Mouse (Mus musculus): ENCODE results near the gene Cacna2d4.
"Not testable (repeated sequence)": the region's sequence is repeated elsewhere in the genome, so short reads cannot be mapped to it uniquely, and the experiment has no call there.

Gene Cacna2d4

GRCm38 (mm10) chr6:119236241-119236640, at the start of gene Cacna2d4:
TSS of gene Cacna2d4 (plus strand) at chr6:119236526.
- DNase-seq (ENCODE audit: low spot score in 2 of 2): no peak

- no peak for DNase-seq (ENCODE audit: low spot score in 2 of 2)
Observed at GRCm38 (mm10) chr6:119186658-119187057, 49.7 kb upstream of the Cacna2d4 start.

GRCm38 (mm10) chr6:119187631-119188030, 48.7 kb upstream of the Cacna2d4 start:
- no peak for DNase-seq (ENCODE audit: low spot score in 2 of 2)

GRCm38 (mm10) chr6:119191478-119191877, 44.8 kb upstream of the Cacna2d4 start:
- no peak for DNase-seq (ENCODE audit: low spot score in 2 of 2)

- no peak for DNase-seq (ENCODE audit: low spot score in 2 of 2)
Observed at GRCm38 (mm10) chr6:119193571-119194154, 42.7 kb upstream of the Cacna2d4 start.

GRCm38 (mm10) chr6:119194161-119194560, 42.2 kb upstream of the Cacna2d4 start:
- DNase-seq (ENCODE audit: low spot score in 2 of 2): no peak

- no peak for DNase-seq (ENCODE audit: low spot score in 2 of 2)
Observed at GRCm38 (mm10) chr6:119194601-119195000, 41.7 kb upstream of the Cacna2d4 start.

GRCm38 (mm10) chr6:119196382-119197305, 39.7 kb upstream of the Cacna2d4 start, which contains the start of gene Cacna1c:
TSS of gene Cacna1c (minus strand) at chr6:119196418.
- DNase-seq (ENCODE audit: low spot score in 2 of 2): no peak

GRCm38 (mm10) chr6:119198534-119199273, 37.6 kb upstream of the Cacna2d4 start:
- DNase-seq (ENCODE audit: low spot score in 2 of 2): no peak

- DNase-seq (ENCODE audit: low spot score in 2 of 2): no peak
Observed at GRCm38 (mm10) chr6:119199274-119199879, 36.9 kb upstream of the Cacna2d4 start.

- DNase-seq (ENCODE audit: low spot score in 2 of 2): no peak
Observed at GRCm38 (mm10) chr6:119200362-119200761, 36.0 kb upstream of the Cacna2d4 start.

GRCm38 (mm10) chr6:119201575-119201974, 34.8 kb upstream of the Cacna2d4 start:
- no peak for DNase-seq (ENCODE audit: low spot score in 2 of 2)

GRCm38 (mm10) chr6:119204286-119204685, 32.0 kb upstream of the Cacna2d4 start:
- DNase-seq (ENCODE audit: low spot score in 2 of 2): peak in 1 of 2 experiments; percentile 4

GRCm38 (mm10) chr6:119204915-119205314, 31.4 kb upstream of the Cacna2d4 start:
- DNase-seq (ENCODE audit: low spot score in 2 of 2): peak in 1 of 2 experiments; percentile 6

- not testable (repeated sequence) for DNase-seq (ENCODE audit: low spot score in 2 of 2)
Observed at GRCm38 (mm10) chr6:119206006-119206405, 30.3 kb upstream of the Cacna2d4 start.

- no peak for DNase-seq (ENCODE audit: low spot score in 2 of 2)
Observed at GRCm38 (mm10) chr6:119213375-119213774, 23.0 kb upstream of the Cacna2d4 start.

GRCm38 (mm10) chr6:119214190-119214589, 22.1 kb upstream of the Cacna2d4 start:
- DNase-seq (ENCODE audit: low spot score in 2 of 2): no peak

- DNase-seq (ENCODE audit: low spot score in 2 of 2): peak in 1 of 2 experiments; percentile 10
Observed at GRCm38 (mm10) chr6:119215040-119215613, 21.2 kb upstream of the Cacna2d4 start.

GRCm38 (mm10) chr6:119217661-119218060, 18.7 kb upstream of the Cacna2d4 start:
- peak in 1 of 2 experiments; percentile 7 for DNase-seq (ENCODE audit: low spot score in 2 of 2)

GRCm38 (mm10) chr6:119218591-119218990, 17.7 kb upstream of the Cacna2d4 start:
- DNase-seq (ENCODE audit: low spot score in 2 of 2): peak in 1 of 2 experiments; percentile 5

GRCm38 (mm10) chr6:119219237-119219870, 17.0 kb upstream of the Cacna2d4 start:
- no peak for DNase-seq (ENCODE audit: low spot score in 2 of 2)

All from spleen, postnatal 10 days (tissue).